Mouse (Mus musculus) urinary bladder, postnatal 4 days (tissue): Measurements from ENCODE around the gene Akr1b7.

Experiments used
- DNase-seq, 2 experiments: peaks; one replicate each; pipeline ENCODE4 v3.0.0; 2021 to 2022; ENCODE audit warnings: low spot score in 2 of 2

The Akr1b7 gene

GRCm38 (mm10) chr6:34439006-34439405 lies 26.9 kb downstream of the Akr1b7 start:
- no peak for DNase-seq

GRCm38 (mm10) chr6:34441556-34442257 lies 29.6 kb downstream of the Akr1b7 start:
- DNase-seq = no peak

GRCm38 (mm10) chr6:34443791-34444190 lies 31.7 kb downstream of the Akr1b7 start:
- DNase-seq = no peak

GRCm38 (mm10) chr6:34447961-34448360 lies 35.8 kb downstream of the Akr1b7 start:
- peak; percentile 33 to 74 for DNase-seq

GRCm38 (mm10) chr6:34448696-34449095 lies 36.6 kb downstream of the Akr1b7 start:
- DNase-seq = no peak

- no peak for DNase-seq
Measured at GRCm38 (mm10) chr6:34452963-34453770, 41.0 kb downstream of the Akr1b7 start.

- DNase-seq = no peak
Measured at GRCm38 (mm10) chr6:34459456-34459855, 47.3 kb downstream of the Akr1b7 start.

GRCm38 (mm10) chr6:34460651-34461050 lies 48.5 kb downstream of the Akr1b7 start:
- no peak for DNase-seq

- DNase-seq = no peak
Measured at GRCm38 (mm10) chr6:34463582-34463981, 51.4 kb downstream of the Akr1b7 start.

GRCm38 (mm10) chr6:34471434-34472110 lies 59.4 kb downstream of the Akr1b7 start:
- no peak for DNase-seq
